Mouse (Mus musculus): Measurements from ENCODE around the gene Gjb5.

The Gjb5 gene

GRCm38 (mm10) chr4:127349560-127350300 is 8.3 kb downstream of the Gjb5 start:
- no peak for DNase-seq

GRCm38 (mm10) chr4:127345000-127345399 is 13.0 kb downstream of the Gjb5 start:
- DNase-seq = no peak

- no peak for DNase-seq
Observed at GRCm38 (mm10) chr4:127341372-127341771, 16.6 kb downstream of the Gjb5 start.

GRCm38 (mm10) chr4:127337668-127338067 is 20.3 kb downstream of the Gjb5 start:
- no peak for DNase-seq

GRCm38 (mm10) chr4:127334870-127335504 is 23.0 kb downstream of the Gjb5 start:
- DNase-seq = peak; percentile 50 to 61

GRCm38 (mm10) chr4:127331171-127331570 is 26.8 kb downstream of the Gjb5 start:
- DNase-seq = peak in 1 of 2 experiments; percentile 13

GRCm38 (mm10) chr4:127330181-127331100 is 27.5 kb downstream of the Gjb5 start, which contains the start of gene Gjb3:
Gjb3 (minus strand) TSS chr4:127330844.
- DNase-seq = peak; percentile 47 to 61

GRCm38 (mm10) chr4:127329751-127330150 is 28.2 kb downstream of the Gjb5 start:
- DNase-seq = no peak

- no peak for DNase-seq
Observed at GRCm38 (mm10) chr4:127329046-127329445, 28.9 kb downstream of the Gjb5 start.

- DNase-seq = no peak
Observed at GRCm38 (mm10) chr4:127328378-127328777, 29.6 kb downstream of the Gjb5 start.

- no peak for DNase-seq
Observed at GRCm38 (mm10) chr4:127327749-127328148, 30.2 kb downstream of the Gjb5 start.

GRCm38 (mm10) chr4:127327258-127327657 is 30.7 kb downstream of the Gjb5 start:
- no peak for DNase-seq

- DNase-seq = no peak
Observed at GRCm38 (mm10) chr4:127325276-127325675, 32.7 kb downstream of the Gjb5 start.

- peak; percentile 91 to 96 for DNase-seq
Observed at GRCm38 (mm10) chr4:127324759-127325158, 33.2 kb downstream of the Gjb5 start.

GRCm38 (mm10) chr4:127324296-127324695 is 33.7 kb downstream of the Gjb5 start:
- peak in 1 of 2 experiments; percentile 26 for DNase-seq

GRCm38 (mm10) chr4:127323651-127324050 is 34.3 kb downstream of the Gjb5 start:
- no peak for DNase-seq

GRCm38 (mm10) chr4:127319613-127320012 is 38.4 kb downstream of the Gjb5 start:
- peak; percentile 89 to 93 for DNase-seq

- DNase-seq = peak in 1 of 2 experiments; percentile 49
Observed at GRCm38 (mm10) chr4:127317143-127317542, 40.8 kb downstream of the Gjb5 start.

GRCm38 (mm10) chr4:127315753-127316152 is 42.2 kb downstream of the Gjb5 start:
- no peak for DNase-seq

GRCm38 (mm10) chr4:127314585-127314984 is 43.4 kb downstream of the Gjb5 start:
- no peak for DNase-seq

- DNase-seq = peak; percentile 76 to 86
Observed at GRCm38 (mm10) chr4:127313861-127314260, 44.1 kb downstream of the Gjb5 start, which contains the start of gene Gja4. Gja4 (minus strand) TSS chr4:127314039.

GRCm38 (mm10) chr4:127312349-127312748 is 45.6 kb downstream of the Gjb5 start:
- no peak for DNase-seq

- peak; percentile 25 to 38 for DNase-seq
Observed at GRCm38 (mm10) chr4:127311561-127311960, 46.4 kb downstream of the Gjb5 start.
